Mouse (Mus musculus): ENCODE measurements around the gene Sap30l. TPM values are rescaled to one million over a fixed set of nuclear protein-coding genes. Genes with fewer than 3 reads are reported as not detected.
A peak's percentile ranks its signal among the peaks of the same experiment; 100 is the strongest.

Gene Sap30l
- polyA plus RNA-seq, 1 experiment from 2014 or later = 12.4 TPM

- no peaks in the 10 kb centered on the region for H3K36me3 ChIP-seq
- H3K4me2 ChIP-seq = no peak overlapping the region
- ATAC-seq (ENCODE audit: insufficient read depth, low FRiP score, low read depth) = no peak
- H3K9me3 ChIP-seq = no peaks in the 10 kb centered on the region
- 0 out of 2 replicates have a peak, but pooled peaks cover 7% of the 10 kb centered on the region for H3K4me1 ChIP-seq
- H3K9ac ChIP-seq = no peak overlapping the region
- H3K27me3 ChIP-seq (replicated peaks) = no peaks in the 10 kb centered on the region
- no peak overlapping the region for H3K4me3 ChIP-seq (replicated peaks)
- no peak overlapping the region for H3K27ac ChIP-seq
- WGBS = 66% methylated on average over 6 of the region's 6 CpGs
These were observed 25.6 kb upstream of the Sap30l start for GRCm38 (mm10) chr11:57775868-57776267.

GRCm38 (mm10) chr11:57776546-57776945, 24.9 kb upstream of the Sap30l start:
- no peak overlapping the region for H3K27ac ChIP-seq
- WGBS = 83% methylated on average over 3 of the region's 3 CpGs
- no peak overlapping the region for H3K9ac ChIP-seq
- no peaks in the 10 kb centered on the region for H3K27me3 ChIP-seq (replicated peaks)
- ATAC-seq (ENCODE audit: insufficient read depth, low FRiP score, low read depth) = no peak
- H3K9me3 ChIP-seq = no peaks in the 10 kb centered on the region
- 0 out of 2 replicates have a peak, but pooled peaks cover 7% of the 10 kb centered on the region for H3K4me1 ChIP-seq
- H3K36me3 ChIP-seq = no peaks in the 10 kb centered on the region
- H3K4me3 ChIP-seq (replicated peaks) = no peak overlapping the region
- no peak overlapping the region for H3K4me2 ChIP-seq

- H3K4me3 ChIP-seq (replicated peaks) = no peak overlapping the region
- 0 out of 2 replicates have a peak, but pooled peaks cover 7% of the 10 kb centered on the region for H3K4me1 ChIP-seq
- peak; percentile 44; the same call in 1 of the 2 replicates for ATAC-seq (ENCODE audit: insufficient read depth, low FRiP score, low read depth)
- WGBS = 21% methylated on average over 5 of the region's 5 CpGs
- no peak overlapping the region for H3K4me2 ChIP-seq
- H3K27ac ChIP-seq = no peak overlapping the region
- no peaks in the 10 kb centered on the region for H3K9me3 ChIP-seq
- H3K9ac ChIP-seq = no peak overlapping the region
- H3K27me3 ChIP-seq (replicated peaks) = no peaks in the 10 kb centered on the region
- H3K36me3 ChIP-seq = no peaks in the 10 kb centered on the region
These were observed 23.1 kb upstream of the Sap30l start for GRCm38 (mm10) chr11:57778349-57778748.

GRCm38 (mm10) chr11:57779824-57780223, 21.6 kb upstream of the Sap30l start:
- Histone ChIP-seq H3K27ac (no peak overlapping the region), H3K36me3 (no peaks in the 10 kb centered on the region), H3K4me2 (no peak overlapping the region), H3K9ac (no peak overlapping the region), H3K4me1 (0 out of 2 replicates have a peak, but pooled peaks cover 7% of the 10 kb centered on the region), H3K4me3 (replicated peaks) (no peak overlapping the region), H3K27me3 (replicated peaks) (no peaks in the 10 kb centered on the region), H3K9me3 (no peaks in the 10 kb centered on the region)
- WGBS = 68% methylated on average over 14 of the region's 14 CpGs
- no peak for ATAC-seq (ENCODE audit: insufficient read depth, low FRiP score, low read depth)

GRCm38 (mm10) chr11:57786616-57787418, 14.6 kb upstream of the Sap30l start:
- WGBS = 53% methylated on average over 18 of the region's 18 CpGs
- H3K27ac ChIP-seq = no peak overlapping the region
- ATAC-seq (ENCODE audit: insufficient read depth, low FRiP score, low read depth) = no peak

GRCm38 (mm10) chr11:57787913-57788312, 13.5 kb upstream of the Sap30l start:
- no peak overlapping the region for H3K4me2 ChIP-seq
- H3K9me3 ChIP-seq = no peaks in the 10 kb centered on the region
- no peak overlapping the region for H3K4me3 ChIP-seq (replicated peaks)
- H3K4me1 ChIP-seq = 0 out of 2 replicates have a peak, but pooled peaks cover 6% of the 10 kb centered on the region
- no peak overlapping the region for H3K27ac ChIP-seq
- WGBS = 36% methylated on average over 3 of the region's 3 CpGs
- no peaks in the 10 kb centered on the region for H3K27me3 ChIP-seq (replicated peaks)
- no peak for ATAC-seq (ENCODE audit: insufficient read depth, low FRiP score, low read depth)
- H3K9ac ChIP-seq = no peak overlapping the region
- H3K36me3 ChIP-seq = no peaks in the 10 kb centered on the region

More at GRCm38 (mm10) chr11:57786616-57787418, 14.6 kb upstream of the Sap30l start:
- Histone ChIP-seq H3K9ac (no peak overlapping the region), H3K27me3 (replicated peaks) (no peaks in the 10 kb centered on the region), H3K9me3 (no peaks in the 10 kb centered on the region), H3K4me1 (0 out of 2 replicates have a peak, but pooled peaks cover 6% of the 10 kb centered on the region), H3K36me3 (no peaks in the 10 kb centered on the region), H3K4me3 (replicated peaks) (no peak overlapping the region), H3K4me2 (no peak overlapping the region)

- ATAC-seq (ENCODE audit: insufficient read depth, low FRiP score, low read depth) = no peak
- Histone ChIP-seq H3K27ac (no peak overlapping the region), H3K27me3 (replicated peaks) (no peaks in the 10 kb centered on the region), H3K4me3 (replicated peaks) (no peak overlapping the region), H3K9me3 (no peaks in the 10 kb centered on the region), H3K9ac (no peak overlapping the region), H3K4me1 (0 out of 2 replicates have a peak, but pooled peaks cover 6% of the 10 kb centered on the region), H3K4me2 (no peak overlapping the region), H3K36me3 (no peaks in the 10 kb centered on the region)
- WGBS = 28% methylated on average over 21 of the region's 21 CpGs
These were observed 10.4 kb upstream of the Sap30l start for GRCm38 (mm10) chr11:57790866-57791535.

GRCm38 (mm10) chr11:57795086-57795485, 6.4 kb upstream of the Sap30l start:
- no peak for ATAC-seq (ENCODE audit: insufficient read depth, low FRiP score, low read depth)
- Histone ChIP-seq H3K9ac (no peak overlapping the region), H3K27ac (no peak overlapping the region), H3K36me3 (no peaks in the 10 kb centered on the region), H3K27me3 (replicated peaks) (no peaks in the 10 kb centered on the region), H3K4me1 (peaks cover under 1% of the 10 kb centered on the region; the same call in 1 of the 2 replicates), H3K9me3 (no peaks in the 10 kb centered on the region), H3K4me2 (no peak overlapping the region), H3K4me3 (replicated peaks) (no peak overlapping the region)
- WGBS = 42% methylated on average over 6 of the region's 6 CpGs

GRCm38 (mm10) chr11:57797828-57798227, 3.6 kb upstream of the Sap30l start:
- Histone ChIP-seq H3K4me3 (replicated peaks) (no peak overlapping the region), H3K4me1 (peaks cover 13% of the 10 kb centered on the region), H3K4me2 (no peak overlapping the region), H3K9ac (no peak overlapping the region), H3K9me3 (no peaks in the 10 kb centered on the region), H3K27me3 (replicated peaks) (no peaks in the 10 kb centered on the region), H3K27ac (no peak overlapping the region), H3K36me3 (no peaks in the 10 kb centered on the region)
- ATAC-seq (ENCODE audit: insufficient read depth, low FRiP score, low read depth) = no peak
- WGBS = 80% methylated on average over 9 of the region's 9 CpGs

- Histone ChIP-seq H3K4me2 (no peak overlapping the region), H3K9ac (no peak overlapping the region), H3K27ac (no peak overlapping the region), H3K4me3 (replicated peaks) (no peak overlapping the region), H3K9me3 (no peaks in the 10 kb centered on the region), H3K4me1 (peaks cover 21% of the 10 kb centered on the region), H3K36me3 (no peaks in the 10 kb centered on the region), H3K27me3 (replicated peaks) (no peaks in the 10 kb centered on the region)
- ATAC-seq (ENCODE audit: insufficient read depth, low FRiP score, low read depth) = no peak
- WGBS = 77% methylated on average over 10 of the region's 10 CpGs
These were observed 2.0 kb upstream of the Sap30l start for GRCm38 (mm10) chr11:57799456-57799855.

- Histone ChIP-seq H3K9me3 (no peaks in the 10 kb centered on the region), H3K36me3 (no peaks in the 10 kb centered on the region), H3K9ac (peak overlapping the region; percentile 40), H3K4me3 (replicated peaks) (peak overlapping the region; percentile 96), H3K4me1 (peaks cover 21% of the 10 kb centered on the region), H3K27me3 (replicated peaks) (no peaks in the 10 kb centered on the region), H3K4me2 (peak overlapping the region; percentile 69), H3K27ac (peak overlapping the region; percentile 73; the same call in 1 of the 2 replicates)
- 12% methylated on average over 22 of the region's 22 CpGs for WGBS
- ATAC-seq (ENCODE audit: insufficient read depth, low FRiP score, low read depth) = no peak
These were observed 1.0 kb upstream of the Sap30l start for GRCm38 (mm10) chr11:57800266-57800951.
